Mouse (Mus musculus): ENCODE results near the gene Peak1.

GRCm38 (mm10) chr9:56420236-56420635 is 2.4 kb upstream of the Peak1 start:
- TF ChIP-seq POLR2A (IDR thresholded peaks at IDR 0.05; ENCODE audit: control insufficient read depth in 1 of 2, insufficient read depth in 1 of 2, low read depth in 1 of 2, low read length in 2 of 2, poor library complexity in 1 of 2), result no peak
- TF ChIP-seq CTCF (IDR thresholded peaks at IDR 0.05 in 2 of 3, conservative IDR thresholded peaks at IDR 0.05 in 1 of 3; ENCODE audit: control insufficient read depth in 1 of 3, insufficient read depth in 1 of 3, low read depth in 2 of 3, low read length in 3 of 3, poor library complexity in 1 of 3, severe bottlenecking in 1 of 3), result no peak
- no peak for TF ChIP-seq TCF12 (IDR thresholded peaks at IDR 0.05; ENCODE audit: low read depth, low read length)
- no peak for TF ChIP-seq EP300 (IDR thresholded peaks at IDR 0.05; ENCODE audit: low read depth in 1 of 2, low read length in 2 of 2)
- TF ChIP-seq MXI1 (IDR thresholded peaks at IDR 0.05; ENCODE audit: low read depth, low read length), result 0 out of 2 replicates have a peak, but pooled peaks have one; percentile 14

Data from MEL (cell line).